Mouse (Mus musculus) stomach, postnatal 0 days (tissue): Measurements from ENCODE around the gene St5.

ENCODE experiments used
- CTCF ChIP-seq: IDR thresholded peaks from 2 replicates; pipeline ENCODE4 v1.5.1; 2016; ENCODE audit warnings: antibody characterized with exemption, low read depth, mild to moderate bottlenecking, moderate library complexity
- EP300 ChIP-seq: optimal IDR thresholded peaks from 2 replicates; pipeline ENCODE3; 2016; ENCODE audit warnings: antibody characterized with exemption

GRCm38 (mm10) chr7:109671581-109672471 lies 31.6 kb downstream of the St5 start:
- TF ChIP-seq CTCF (no peak), EP300 (peak; percentile 85)
